Mouse (Mus musculus) megakaryocyte, adult 5-6 weeks (primary cell): ENCODE data around the gene Gm21885. TPM values are rescaled to one million over a fixed set of nuclear protein-coding genes. Genes with fewer than 3 reads are reported as not detected.
A peak's percentile ranks its signal among the peaks of the same experiment; 100 is the strongest.

Experiments used
- ATAC-seq: 2 replicates; pipeline ENCODE4 v1.8.0; 2016; ENCODE audit warnings: mild to moderate bottlenecking, inconsistent platforms; ENCODE audit not compliant: poor library complexity, severe bottlenecking
- total RNA-seq, 2 experiments: library from RNA; stranded (forward) in 1 of 2; stranded (reverse) in 1 of 2; fragments of 153-499, 151-499 nt in 1 of 2; fragments of 221-1000, 200-1000 nt in 1 of 2; gene quantifications; 2 replicates each; pipeline versions ENCODE4 v1.2.3 to v1.2.4; 2015 to 2017

Gene Gm21885
- total RNA-seq (2015) (not detected in 2 replicates), total RNA-seq (2017) (not detected in 2 replicates)

GRCm38 (mm10) chr11:94281199-94282181, at the start of gene Gm21885:
Gene Gm21885 (plus strand): TSS chr11:94281873.
- ATAC-seq: no peak

DNA sequence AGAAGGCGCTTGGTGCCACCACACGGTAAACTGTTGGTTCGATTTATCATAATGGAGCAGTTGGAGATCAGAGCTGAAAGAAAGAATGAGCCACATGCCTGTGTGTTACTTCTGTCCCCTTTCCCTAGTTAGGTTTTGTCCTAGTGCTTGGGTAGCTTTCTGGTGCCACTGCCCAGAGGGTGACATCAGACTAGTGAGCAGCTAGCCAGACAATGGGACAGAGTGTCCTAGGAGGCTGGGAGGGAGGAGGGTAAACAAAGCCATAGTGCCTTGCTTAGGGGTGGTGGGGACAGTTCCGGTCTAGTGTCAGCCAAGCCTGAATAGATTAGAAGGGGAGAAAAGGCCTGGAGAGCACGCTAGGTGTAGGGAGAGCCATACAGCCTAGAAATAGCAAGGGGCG, 48.3 kb upstream of the Gm21885 start:
- no peak for ATAC-seq

DNA sequence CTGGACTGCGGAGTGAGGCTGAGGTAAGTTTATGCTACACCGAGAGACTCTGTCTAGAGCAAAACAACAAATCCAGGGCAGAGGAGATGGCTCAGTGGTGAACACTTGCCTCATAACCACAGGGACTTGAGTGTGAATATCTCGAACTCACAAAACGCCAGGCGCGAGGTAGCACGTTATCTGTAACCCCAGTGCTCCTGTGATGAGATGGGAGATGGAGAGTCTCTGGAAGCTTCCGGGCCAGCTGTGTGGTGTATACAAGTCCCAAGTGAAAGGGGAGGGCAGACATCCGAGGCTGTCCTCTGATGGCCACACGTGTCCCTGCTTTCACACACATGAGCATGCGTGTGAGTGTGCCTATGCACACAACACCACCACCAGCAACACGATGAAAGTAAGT, 47.3 kb upstream of the Gm21885 start:
- ATAC-seq: no peak

GRCm38 (mm10) chr11:94234857-94235256, 46.8 kb upstream of the Gm21885 start:
- ATAC-seq: no peak

GRCm38 (mm10) chr11:94236074-94236473, 45.6 kb upstream of the Gm21885 start:
- peak; percentile 98 for ATAC-seq

- ATAC-seq: no peak
These were observed 42.9 kb upstream of the Gm21885 start for GRCm38 (mm10) chr11:94238786-94239185.

- ATAC-seq: no peak
These were observed 42.0 kb upstream of the Gm21885 start for GRCm38 (mm10) chr11:94239706-94240105.

DNA sequence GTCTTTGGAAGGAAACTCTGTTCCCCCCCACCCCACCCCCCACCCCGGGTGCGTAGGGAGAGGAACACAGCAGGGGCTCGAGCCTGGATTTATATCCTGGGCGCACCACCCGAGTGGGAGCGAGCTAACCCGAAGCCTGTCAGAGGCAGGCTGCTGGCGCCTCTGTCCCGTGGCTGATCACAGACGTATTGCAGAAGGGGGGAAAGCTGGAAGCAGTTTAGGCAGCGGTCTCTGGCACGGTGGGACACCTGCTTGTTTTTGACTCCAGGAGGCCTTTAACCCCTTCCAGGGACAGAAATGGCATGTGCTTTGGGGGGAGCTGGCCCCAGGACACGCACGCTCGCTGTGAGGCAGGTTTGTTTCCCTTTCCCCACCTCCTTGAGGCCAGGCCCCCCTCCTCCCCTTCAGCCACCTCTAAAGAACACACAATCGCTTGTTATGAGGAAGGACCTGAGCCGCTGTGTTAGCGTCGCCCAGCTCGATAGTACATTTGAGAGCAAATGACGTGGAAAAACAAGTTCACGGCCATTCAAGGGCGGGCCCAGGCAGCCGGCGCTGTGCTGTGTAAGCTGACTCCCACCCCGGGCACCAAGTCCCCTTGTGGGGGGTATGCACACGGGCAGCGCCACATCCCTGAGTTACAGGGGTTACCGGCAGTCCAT, 38.8 kb upstream of the Gm21885 start:
- peak; percentile 73 for ATAC-seq

GRCm38 (mm10) chr11:94243422-94244180, 38.1 kb upstream of the Gm21885 start:
- peak; percentile 29 for ATAC-seq

GRCm38 (mm10) chr11:94244385-94244784, 37.3 kb upstream of the Gm21885 start:
- no peak for ATAC-seq

DNA sequence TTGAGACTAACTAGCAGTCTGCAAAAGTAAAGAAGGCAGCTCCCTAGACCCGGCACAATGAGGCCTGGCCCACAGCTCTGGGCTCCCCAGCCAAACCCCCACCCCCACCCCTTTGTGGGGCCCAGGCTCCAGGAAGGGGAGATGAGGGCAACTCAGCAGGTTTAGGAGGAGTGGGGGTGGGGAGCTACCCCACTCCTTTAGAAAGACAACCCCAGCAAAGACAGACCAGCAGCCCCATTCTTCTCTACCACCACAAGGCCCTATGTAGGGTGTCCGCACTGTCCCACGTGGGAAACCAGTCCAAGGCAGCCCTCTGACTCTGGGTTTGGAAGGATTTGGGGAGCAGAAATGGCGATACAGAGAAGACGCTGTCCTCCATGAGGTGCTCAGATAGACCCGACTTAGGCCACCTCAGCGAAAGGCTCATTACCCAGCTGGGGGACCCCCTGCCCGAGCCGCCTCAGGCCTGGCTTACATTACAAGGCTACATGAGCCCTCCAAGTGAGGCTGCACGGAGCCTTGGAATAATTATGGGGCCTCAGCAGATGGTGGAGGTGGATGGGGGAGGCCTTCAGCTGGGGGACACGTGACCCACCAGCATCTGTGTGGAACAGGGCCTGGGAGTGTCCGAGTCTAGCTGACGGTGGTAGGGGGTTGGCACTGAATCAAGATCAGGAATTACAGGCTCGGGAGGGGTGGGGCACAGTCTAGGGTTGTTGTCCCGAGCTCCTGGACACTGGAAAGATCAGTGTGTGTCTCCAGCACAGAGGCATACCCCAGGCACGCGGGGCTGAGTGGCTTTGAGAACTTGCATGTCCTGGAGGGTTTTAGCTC, 35.5 kb upstream of the Gm21885 start, which contains the start of gene Wfikkn2:
Gene Wfikkn2 (minus strand): TSS at position 51 of the 834 bp plus-strand sequence.
- no peak for ATAC-seq

- ATAC-seq: no peak
These were observed 34.9 kb upstream of the Gm21885 start for GRCm38 (mm10) chr11:94246789-94247061.

DNA sequence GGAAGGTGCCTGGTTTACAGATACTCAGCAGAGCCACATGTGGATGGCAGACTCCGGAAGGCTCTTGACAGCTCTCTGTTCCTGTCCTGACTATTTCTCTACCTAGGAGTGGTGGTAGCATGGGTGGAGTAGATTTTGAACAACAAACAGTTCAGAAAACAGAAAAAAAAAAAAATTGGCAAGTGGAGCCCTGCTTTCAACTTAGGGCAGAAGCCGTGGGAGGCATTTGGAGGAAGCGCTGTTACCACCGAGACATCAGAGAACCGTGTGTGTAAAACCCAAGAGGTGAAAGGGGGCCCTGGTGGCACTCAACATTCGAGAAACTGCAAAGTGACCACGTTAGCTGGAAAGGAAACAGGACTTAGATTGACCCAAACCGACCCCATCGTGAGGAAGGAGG, 28.5 kb upstream of the Gm21885 start:
- 0 out of 2 replicates have a peak, but pooled peaks have one; percentile 12 for ATAC-seq

- 0 out of 2 replicates have a peak, but pooled peaks have one; percentile 21 for ATAC-seq
These were observed 28.0 kb upstream of the Gm21885 start for GRCm38 (mm10) chr11:94253691-94254090.

DNA sequence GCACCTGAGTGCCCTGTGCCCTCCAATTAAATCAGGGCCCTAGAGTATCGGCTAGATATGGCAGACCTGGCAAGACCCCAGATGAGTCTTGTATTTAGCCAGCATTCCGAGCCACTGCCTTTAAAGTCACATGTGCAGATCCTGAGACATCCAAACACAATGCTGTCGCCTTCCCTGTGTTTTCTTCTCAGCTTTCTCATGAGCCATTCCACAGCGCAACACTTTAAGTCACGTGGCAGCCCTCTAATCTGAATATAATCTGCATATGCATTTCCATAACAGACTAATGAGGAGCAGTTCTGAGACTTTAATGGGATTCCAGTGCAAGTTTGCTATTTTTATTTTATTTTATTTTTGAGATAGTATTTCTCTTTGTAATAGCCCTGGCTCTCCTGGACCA, 25.9 kb upstream of the Gm21885 start:
- no peak for ATAC-seq

- ATAC-seq: no peak
These were observed 23.7 kb upstream of the Gm21885 start for GRCm38 (mm10) chr11:94257987-94258386.

GRCm38 (mm10) chr11:94259814-94260213, 21.9 kb upstream of the Gm21885 start:
- ATAC-seq: peak; percentile 76

DNA sequence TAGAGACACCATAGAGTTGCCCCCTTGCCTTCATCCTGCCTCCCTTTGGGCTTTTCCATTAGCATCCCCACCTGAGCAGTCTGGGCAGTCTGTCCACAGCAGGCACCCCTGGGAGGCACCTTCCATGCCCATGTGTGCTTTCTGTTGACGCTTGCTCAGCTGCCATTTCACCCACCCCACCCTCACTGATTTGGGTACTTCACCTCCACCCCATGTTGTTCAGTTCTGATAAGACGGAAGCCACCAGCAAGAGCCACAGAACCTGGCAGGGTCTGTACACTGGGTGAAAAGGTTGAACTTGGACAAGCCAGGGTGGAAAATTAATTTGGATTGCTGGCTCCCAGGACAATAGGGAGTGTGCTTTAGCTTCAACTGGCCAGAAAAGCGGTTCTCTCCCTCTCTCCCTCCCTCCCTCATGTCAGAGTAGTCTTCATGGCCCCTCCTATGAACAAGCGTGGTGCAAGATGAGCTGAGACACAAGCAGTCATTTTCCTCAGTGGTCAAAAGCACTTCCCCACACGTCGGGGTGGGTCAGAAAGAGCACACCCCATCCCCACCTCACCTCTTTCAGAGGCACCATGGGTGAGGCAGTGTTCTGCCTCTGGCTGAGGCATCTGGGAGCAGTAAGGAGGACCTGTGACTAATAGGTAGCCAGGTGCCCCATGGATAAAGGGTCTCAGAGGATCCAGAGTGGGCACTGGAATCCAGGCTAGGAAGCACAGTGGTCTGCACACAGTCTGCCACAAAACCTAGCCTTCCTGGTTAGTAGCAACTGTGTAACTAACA, 19.9 kb upstream of the Gm21885 start:
- peak; percentile 44; the same call in 1 of the 2 replicates for ATAC-seq

GRCm38 (mm10) chr11:94265134-94265785, 16.4 kb upstream of the Gm21885 start:
- ATAC-seq: peak; percentile 51
